Mouse (Mus musculus): ENCODE results near the gene Gclm. TPM values are rescaled to one million over a fixed set of nuclear protein-coding genes. Genes with fewer than 3 reads are reported as not detected.

Gene Gclm
- total and polyA plus RNA-seq, 2 experiments from 2014 or later: 36.1 to 47.3 TPM

- Histone ChIP-seq H3K9me3 (replicated peaks; ENCODE audit: control insufficient read depth, low read length) (no peaks in the 10 kb centered on the region), H3K36me3 (replicated peaks; ENCODE audit: control insufficient read depth, insufficient read depth, low read length) (no peaks in the 10 kb centered on the region), H3K4me3 (ENCODE audit: low read depth, low read length) (no peak overlapping the region), H3K4me1 (ENCODE audit: control insufficient read depth, insufficient read depth) (peaks cover 17% of the 10 kb centered on the region), H3K27me3 (ENCODE audit: control insufficient read depth, insufficient read depth, low read length) (no peaks in the 10 kb centered on the region), H3K4me2 (ENCODE audit: low read depth, low read length) (no peak overlapping the region), H3K27ac (ENCODE audit: low read depth) (no peak overlapping the region), H3K9ac (replicated peaks; ENCODE audit: low read depth, low read length) (no peak overlapping the region)
- 54% methylated on average over 6 of the region's 6 CpGs for WGBS
- no peak for TF ChIP-seq EP300 (IDR thresholded peaks at IDR 0.05; ENCODE audit: low read depth)
- no peak for TF ChIP-seq CTCF (IDR thresholded peaks at IDR 0.05; ENCODE audit: low read depth)
- no peak for ATAC-seq (ENCODE audit: insufficient read depth, low read depth)
- DNase-seq (ENCODE audit: low spot score): no peak
These were observed 2.5 kb upstream of the Gclm start for GRCm38 (mm10) chr3:122242876-122243275.

- H3K4me1 ChIP-seq (ENCODE audit: control insufficient read depth, insufficient read depth): peaks cover 17% of the 10 kb centered on the region
- H3K27ac ChIP-seq (ENCODE audit: low read depth): no peak overlapping the region
- H3K9me3 ChIP-seq (replicated peaks; ENCODE audit: control insufficient read depth, low read length): no peaks in the 10 kb centered on the region
- H3K36me3 ChIP-seq (replicated peaks; ENCODE audit: control insufficient read depth, insufficient read depth, low read length): no peaks in the 10 kb centered on the region
- H3K9ac ChIP-seq (replicated peaks; ENCODE audit: low read depth, low read length): no peak overlapping the region
- WGBS: 49% methylated on average over 14 of the region's 14 CpGs
- DNase-seq (ENCODE audit: low spot score) (peak; percentile 27), ATAC-seq (ENCODE audit: insufficient read depth, low read depth) (no peak)
- no peak for TF ChIP-seq EP300 (IDR thresholded peaks at IDR 0.05; ENCODE audit: low read depth)
- TF ChIP-seq CTCF (IDR thresholded peaks at IDR 0.05; ENCODE audit: low read depth): no peak
- no peaks in the 10 kb centered on the region for H3K27me3 ChIP-seq (ENCODE audit: control insufficient read depth, insufficient read depth, low read length)
- no peak overlapping the region for H3K4me3 ChIP-seq (ENCODE audit: low read depth, low read length)
- H3K4me2 ChIP-seq (ENCODE audit: low read depth, low read length): no peak overlapping the region
These were observed 1.8 kb upstream of the Gclm start for GRCm38 (mm10) chr3:122243416-122244167.

- Histone ChIP-seq H3K27ac (ENCODE audit: low read depth) (no peak overlapping the region), H3K4me1 (ENCODE audit: control insufficient read depth, insufficient read depth) (peaks cover 17% of the 10 kb centered on the region), H3K27me3 (ENCODE audit: control insufficient read depth, insufficient read depth, low read length) (no peaks in the 10 kb centered on the region), H3K4me3 (ENCODE audit: low read depth, low read length) (peak overlapping the region; percentile 19; the same call in 1 of the 2 replicates), H3K9ac (replicated peaks; ENCODE audit: low read depth, low read length) (no peak overlapping the region), H3K9me3 (replicated peaks; ENCODE audit: control insufficient read depth, low read length) (no peaks in the 10 kb centered on the region), H3K36me3 (replicated peaks; ENCODE audit: control insufficient read depth, insufficient read depth, low read length) (no peaks in the 10 kb centered on the region), H3K4me2 (ENCODE audit: low read depth, low read length) (peak overlapping the region; percentile 47)
- 56% methylated on average over 6 of the region's 6 CpGs for WGBS
- ATAC-seq (ENCODE audit: insufficient read depth, low read depth) (no peak), DNase-seq (ENCODE audit: low spot score) (no peak)
- TF ChIP-seq CTCF (IDR thresholded peaks at IDR 0.05; ENCODE audit: low read depth) (no peak), EP300 (IDR thresholded peaks at IDR 0.05; ENCODE audit: low read depth) (no peak)
These were observed 598 bp upstream of the Gclm start for GRCm38 (mm10) chr3:122244759-122245158.

DNA sequence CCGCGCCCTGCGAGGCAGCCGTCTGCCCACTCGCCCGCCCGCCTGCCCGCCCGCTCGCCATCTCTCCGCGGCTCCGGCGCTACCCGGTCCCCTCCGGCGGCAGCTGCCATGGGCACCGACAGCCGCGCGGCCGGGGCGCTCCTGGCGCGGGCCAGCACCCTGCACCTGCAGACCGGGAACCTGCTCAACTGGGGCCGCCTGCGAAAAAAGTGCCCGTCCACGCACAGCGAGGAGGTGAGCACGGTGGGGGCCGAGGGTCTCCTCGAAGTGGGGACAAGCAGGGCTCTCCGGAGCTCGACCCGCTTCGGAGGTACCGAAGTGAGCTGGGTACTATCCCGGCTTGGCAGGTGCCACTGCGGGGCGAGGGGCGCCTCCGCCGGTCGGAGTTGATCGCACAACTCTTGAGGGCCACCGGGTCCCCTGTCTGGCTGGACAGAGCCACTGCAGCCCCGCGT is 548 bp downstream of the Gclm start:
- H3K4me2 ChIP-seq (ENCODE audit: low read depth, low read length): peak overlapping the region; percentile 77
- DNase-seq (ENCODE audit: low spot score) (peak; percentile 56), ATAC-seq (ENCODE audit: insufficient read depth, low read depth) (peak; percentile 52)
- H3K27ac ChIP-seq (ENCODE audit: low read depth): peak overlapping the region; percentile 94
- H3K27me3 ChIP-seq (ENCODE audit: control insufficient read depth, insufficient read depth, low read length): no peaks in the 10 kb centered on the region
- peak overlapping the region; percentile 90 for H3K9ac ChIP-seq (replicated peaks; ENCODE audit: low read depth, low read length)
- peaks cover 17% of the 10 kb centered on the region for H3K4me1 ChIP-seq (ENCODE audit: control insufficient read depth, insufficient read depth)
- H3K36me3 ChIP-seq (replicated peaks; ENCODE audit: control insufficient read depth, insufficient read depth, low read length): no peaks in the 10 kb centered on the region
- H3K9me3 ChIP-seq (replicated peaks; ENCODE audit: control insufficient read depth, low read length): no peaks in the 10 kb centered on the region
- H3K4me3 ChIP-seq (ENCODE audit: low read depth, low read length): peak overlapping the region; percentile 92
- under 1% methylated on average over 43 of the region's 50 CpGs for WGBS
- no peak for TF ChIP-seq EP300 (IDR thresholded peaks at IDR 0.05; ENCODE audit: low read depth)
- peak; percentile 36 for TF ChIP-seq CTCF (IDR thresholded peaks at IDR 0.05; ENCODE audit: low read depth)

DNA sequence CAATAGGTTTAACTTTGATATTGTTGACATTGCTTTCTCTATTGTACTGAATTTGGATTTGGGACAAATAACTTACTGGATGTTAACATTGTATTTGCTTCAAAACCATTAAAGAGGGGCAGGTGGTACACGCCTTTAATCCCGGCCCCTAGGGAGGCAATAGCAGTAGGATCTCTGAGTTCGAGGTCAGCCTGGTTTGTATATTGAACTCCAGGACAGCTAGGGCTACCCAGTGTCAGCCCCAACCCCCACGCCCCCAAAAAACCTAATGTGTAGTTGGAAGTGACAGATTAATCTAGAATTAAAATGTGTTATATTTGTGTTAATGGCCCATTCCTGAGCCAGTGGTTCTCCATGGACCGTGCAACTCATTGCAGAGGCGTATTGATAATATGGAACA is 1.0 kb downstream of the Gclm start:
- peaks cover 17% of the 10 kb centered on the region for H3K4me1 ChIP-seq (ENCODE audit: control insufficient read depth, insufficient read depth)
- H3K4me3 ChIP-seq (ENCODE audit: low read depth, low read length): peak overlapping the region; percentile 92
- TF ChIP-seq CTCF (IDR thresholded peaks at IDR 0.05; ENCODE audit: low read depth) (no peak), EP300 (IDR thresholded peaks at IDR 0.05; ENCODE audit: low read depth) (no peak)
- DNase-seq (ENCODE audit: low spot score): no peak
- H3K27ac ChIP-seq (ENCODE audit: low read depth): peak overlapping the region; percentile 94; the same call in 1 of the 2 replicates
- peak overlapping the region; percentile 90; the same call in 1 of the 2 replicates for H3K9ac ChIP-seq (replicated peaks; ENCODE audit: low read depth, low read length)
- no peaks in the 10 kb centered on the region for H3K9me3 ChIP-seq (replicated peaks; ENCODE audit: control insufficient read depth, low read length)
- no peaks in the 10 kb centered on the region; the same call in 1 of the 2 replicates for H3K36me3 ChIP-seq (replicated peaks; ENCODE audit: control insufficient read depth, insufficient read depth, low read length)
- ATAC-seq (ENCODE audit: insufficient read depth, low read depth): no peak
- H3K27me3 ChIP-seq (ENCODE audit: control insufficient read depth, insufficient read depth, low read length): no peaks in the 10 kb centered on the region
- WGBS: 32% methylated on average over 6 of the region's 6 CpGs
- peak overlapping the region; percentile 77 for H3K4me2 ChIP-seq (ENCODE audit: low read depth, low read length)

Data from heart, postnatal 0 days (tissue).